Mouse (Mus musculus) c-Kit-positive CD71-positive TER-119-negative erythroid progenitor cells, embryonic 14.5 days (primary cell): Measurements from ENCODE around the gene Ppm1g.

ENCODE experiments used
- DNase-seq: peaks from one replicate; pipeline ENCODE4 v3.0.0-alpha.2; 2013; ENCODE audit warnings: low read depth

The Ppm1g gene

GRCm38 (mm10) chr5:31220448-31221303 lies at the start of gene Ppm1g:
Ppm1g (minus strand) TSS chr5:31220687.
- peak; percentile 93 for DNase-seq

- DNase-seq: no peak
Observed at GRCm38 (mm10) chr5:31267686-31268085, 47.2 kb upstream of the Ppm1g start.

GRCm38 (mm10) chr5:31266101-31266500 lies 45.6 kb upstream of the Ppm1g start:
- no peak for DNase-seq

- no peak for DNase-seq
Observed at GRCm38 (mm10) chr5:31257616-31258015, 37.1 kb upstream of the Ppm1g start.

- no peak for DNase-seq
Observed at GRCm38 (mm10) chr5:31255971-31256370, 35.5 kb upstream of the Ppm1g start.

- no peak for DNase-seq
Observed at GRCm38 (mm10) chr5:31255381-31255780, 34.9 kb upstream of the Ppm1g start.

- DNase-seq: no peak
Observed at GRCm38 (mm10) chr5:31254901-31255300, 34.4 kb upstream of the Ppm1g start.

GRCm38 (mm10) chr5:31254452-31254851 lies 34.0 kb upstream of the Ppm1g start:
- DNase-seq: no peak

- no peak for DNase-seq
Observed at GRCm38 (mm10) chr5:31253806-31254205, 33.3 kb upstream of the Ppm1g start.

- no peak for DNase-seq
Observed at GRCm38 (mm10) chr5:31252795-31253545, 32.5 kb upstream of the Ppm1g start.

GRCm38 (mm10) chr5:31252151-31252550 lies 31.7 kb upstream of the Ppm1g start:
- no peak for DNase-seq

GRCm38 (mm10) chr5:31251541-31252101 lies 31.1 kb upstream of the Ppm1g start, which contains the start of gene Krtcap3:
Krtcap3 (plus strand) TSS chr5:31251691.
- DNase-seq: no peak

- DNase-seq: no peak
Observed at GRCm38 (mm10) chr5:31250716-31251115, 30.2 kb upstream of the Ppm1g start.

- DNase-seq: no peak
Observed at GRCm38 (mm10) chr5:31242191-31242590, 21.7 kb upstream of the Ppm1g start.

- DNase-seq: no peak
Observed at GRCm38 (mm10) chr5:31241522-31242034, 21.1 kb upstream of the Ppm1g start.

GRCm38 (mm10) chr5:31240637-31241521 lies 20.4 kb upstream of the Ppm1g start, which contains the start of the genes Nrbp1 and Gm9970:
Nrbp1 (plus strand) TSS chr5:31240864.
Gm9970 (minus strand) TSS chr5:31241232.
- peak; percentile 90 for DNase-seq

GRCm38 (mm10) chr5:31226641-31227040 lies 6.2 kb upstream of the Ppm1g start:
- no peak for DNase-seq

- no peak for DNase-seq
Observed at GRCm38 (mm10) chr5:31222696-31223095, 2.2 kb upstream of the Ppm1g start.

- DNase-seq: peak; percentile 63
Observed at GRCm38 (mm10) chr5:31221304-31221945, 938 bp upstream of the Ppm1g start.

- no peak for DNase-seq
Observed at GRCm38 (mm10) chr5:31219911-31220447, 508 bp downstream of the Ppm1g start.

- DNase-seq: no peak
Observed at GRCm38 (mm10) chr5:31219474-31219873, 1.0 kb downstream of the Ppm1g start.
